Mouse (Mus musculus) thymus, postnatal 10 days (tissue): Measurements from ENCODE around the gene Mapk8ip1.

ENCODE experiments used
- DNase-seq, 2 experiments: peaks; one replicate each; pipeline ENCODE4 v3.0.0; 2021; ENCODE audit warnings: low spot score in 2 of 2

Gene Mapk8ip1

DNA sequence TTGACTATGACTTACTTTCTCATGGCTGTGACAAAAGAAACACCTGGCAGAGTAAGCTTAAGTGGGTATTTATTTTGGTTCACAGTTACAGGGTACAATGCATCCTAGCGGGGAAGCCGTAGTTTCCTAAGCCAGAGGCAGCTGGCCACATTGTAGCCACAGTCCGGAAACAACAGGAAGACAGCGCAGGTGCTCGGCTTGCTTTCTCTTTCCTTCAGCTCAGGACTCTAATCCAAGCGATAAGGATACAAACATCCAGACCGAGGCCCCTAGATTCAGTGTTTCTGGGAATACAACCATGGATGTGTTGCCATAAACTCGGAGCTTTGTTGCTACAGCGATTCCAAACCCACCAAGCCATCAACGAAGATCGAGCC is 27.6 kb downstream of the Mapk8ip1 start:
- DNase-seq, result peak in 1 of 2 experiments; percentile 21

DNA sequence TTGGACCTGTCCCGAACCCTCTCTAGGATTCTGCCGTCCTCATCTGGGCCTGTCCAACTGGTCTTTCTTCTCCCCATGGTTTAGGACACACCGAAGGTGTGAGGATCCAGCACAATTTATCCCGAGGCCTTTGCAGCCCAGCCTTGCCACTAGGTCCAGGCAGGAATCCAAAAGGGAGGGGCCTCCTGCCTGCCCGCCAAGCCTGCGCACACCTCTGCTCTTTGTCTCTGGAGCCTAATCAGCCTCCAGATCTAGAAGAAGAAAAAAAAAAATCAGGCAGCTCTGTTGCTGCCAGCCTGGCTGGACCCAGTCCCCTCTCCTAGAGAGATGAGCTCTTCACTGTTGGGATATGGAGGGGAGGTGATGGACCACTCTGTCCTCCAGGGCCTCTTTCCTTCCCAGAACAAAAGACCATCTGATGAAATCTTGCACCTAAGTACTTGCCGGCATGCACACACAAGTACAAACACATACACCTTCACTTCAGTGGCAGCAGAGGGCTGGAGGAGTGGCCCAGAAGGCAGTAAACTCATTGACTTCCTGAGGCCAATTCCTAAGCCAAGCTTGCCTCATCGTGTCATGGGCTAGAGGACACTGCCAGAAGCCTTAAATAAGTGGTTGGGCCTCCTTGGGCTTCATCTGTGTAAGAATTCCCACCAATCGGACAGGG is 28.2 kb downstream of the Mapk8ip1 start:
- no peak for DNase-seq

DNA sequence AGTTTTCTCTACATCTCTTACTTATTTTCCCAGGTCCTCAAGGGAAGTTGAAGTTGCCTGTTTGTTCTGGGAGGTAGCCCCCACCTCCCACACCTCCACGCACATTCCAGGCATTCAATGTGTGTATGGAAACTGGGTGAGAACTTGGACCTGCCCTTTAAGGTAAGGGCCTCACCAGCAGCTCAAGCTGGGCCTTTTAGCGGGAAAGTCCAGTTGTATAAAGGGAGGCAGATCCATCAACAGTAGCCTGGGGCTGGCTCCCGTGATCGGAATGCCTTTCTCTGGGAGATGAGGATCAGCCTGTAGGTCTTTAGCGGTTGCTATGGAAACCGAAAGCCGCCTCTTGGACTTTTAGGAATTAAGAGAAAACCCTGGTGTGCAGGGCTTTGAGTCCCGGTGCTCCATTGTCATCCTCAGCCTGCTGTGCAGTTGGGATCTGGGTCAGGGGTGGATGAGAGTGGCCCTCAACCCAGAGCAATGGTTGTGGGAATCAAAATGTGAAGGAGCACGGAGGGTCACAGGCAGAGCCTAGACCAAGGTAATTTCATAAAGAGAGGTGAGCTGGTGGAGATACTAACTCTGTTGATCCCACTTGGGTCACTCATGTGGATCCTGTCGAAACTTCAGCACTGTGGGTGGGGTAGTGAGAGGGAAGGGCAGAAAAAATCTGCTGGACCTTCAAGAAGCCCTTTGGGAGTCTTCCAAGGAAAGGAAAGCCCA is 28.9 kb downstream of the Mapk8ip1 start:
- DNase-seq, result no peak

DNA sequence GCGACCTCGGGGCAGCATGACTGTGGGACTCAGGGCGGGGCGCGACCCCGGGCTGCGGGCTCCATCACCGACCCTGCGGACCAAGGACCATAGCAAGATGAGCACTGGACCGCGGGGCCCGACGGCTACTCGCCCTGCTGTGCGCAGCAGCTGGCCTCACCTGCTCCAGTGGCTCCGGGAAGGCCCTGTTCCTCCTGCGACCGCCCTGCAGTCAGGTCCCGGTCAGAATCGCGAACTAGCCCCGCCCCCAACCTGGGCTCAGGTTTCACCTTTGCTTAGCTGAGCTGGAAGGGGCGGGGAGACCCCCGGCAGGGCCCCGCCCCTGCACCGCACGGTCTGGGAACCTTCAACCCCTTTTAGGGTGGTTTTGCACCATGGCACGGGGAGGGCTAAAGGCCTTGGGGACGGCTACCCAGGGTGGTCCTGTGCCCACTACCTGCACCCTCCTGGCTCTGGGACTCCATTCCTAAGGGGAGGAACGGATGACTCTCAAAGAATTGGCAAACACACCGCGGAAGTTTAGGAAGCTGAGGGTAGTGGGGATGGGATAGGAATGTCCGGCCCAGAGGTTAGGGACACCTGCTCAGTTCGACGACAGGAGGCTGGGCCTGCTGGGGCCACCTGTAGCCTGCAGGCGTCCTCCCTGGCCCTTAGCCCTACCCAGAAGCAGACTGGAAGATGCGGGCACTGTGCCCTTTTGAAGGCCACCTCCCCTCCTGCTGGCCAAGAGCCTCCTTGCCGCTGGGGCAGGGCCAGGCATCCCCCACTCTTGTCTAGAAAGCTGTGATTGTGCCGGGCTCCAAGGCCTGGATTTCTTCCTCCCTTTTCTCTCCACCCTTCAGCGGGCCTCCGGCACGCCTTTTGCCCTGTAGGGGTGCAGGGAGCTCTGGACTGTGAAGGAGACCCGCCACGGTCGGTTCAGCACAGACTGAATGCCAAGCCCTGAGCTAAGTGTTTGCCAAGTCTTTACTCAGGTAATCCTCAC is 29.9 kb downstream of the Mapk8ip1 start:
- DNase-seq, result peak in 1 of 2 experiments; percentile 16

DNA sequence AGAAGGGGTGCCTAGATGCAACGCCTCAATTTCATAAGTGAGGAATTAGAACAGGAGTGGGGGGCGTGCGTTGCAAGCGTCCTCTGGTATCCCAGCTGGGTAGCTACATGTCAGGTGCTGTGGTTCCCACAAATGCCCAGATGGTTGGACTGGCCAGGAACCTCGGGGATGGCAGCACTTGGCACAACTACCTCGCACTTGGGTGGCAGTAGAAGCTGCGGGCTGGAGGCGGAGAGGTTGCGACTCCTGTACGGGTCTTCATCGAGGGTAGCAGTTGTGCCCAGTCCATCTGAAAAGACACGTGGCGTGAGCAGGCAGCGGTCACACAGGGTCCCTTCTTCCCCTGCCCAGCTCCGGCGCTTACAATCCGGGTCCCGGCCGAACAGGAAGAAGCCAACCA is 30.7 kb downstream of the Mapk8ip1 start:
- DNase-seq, result no peak

DNA sequence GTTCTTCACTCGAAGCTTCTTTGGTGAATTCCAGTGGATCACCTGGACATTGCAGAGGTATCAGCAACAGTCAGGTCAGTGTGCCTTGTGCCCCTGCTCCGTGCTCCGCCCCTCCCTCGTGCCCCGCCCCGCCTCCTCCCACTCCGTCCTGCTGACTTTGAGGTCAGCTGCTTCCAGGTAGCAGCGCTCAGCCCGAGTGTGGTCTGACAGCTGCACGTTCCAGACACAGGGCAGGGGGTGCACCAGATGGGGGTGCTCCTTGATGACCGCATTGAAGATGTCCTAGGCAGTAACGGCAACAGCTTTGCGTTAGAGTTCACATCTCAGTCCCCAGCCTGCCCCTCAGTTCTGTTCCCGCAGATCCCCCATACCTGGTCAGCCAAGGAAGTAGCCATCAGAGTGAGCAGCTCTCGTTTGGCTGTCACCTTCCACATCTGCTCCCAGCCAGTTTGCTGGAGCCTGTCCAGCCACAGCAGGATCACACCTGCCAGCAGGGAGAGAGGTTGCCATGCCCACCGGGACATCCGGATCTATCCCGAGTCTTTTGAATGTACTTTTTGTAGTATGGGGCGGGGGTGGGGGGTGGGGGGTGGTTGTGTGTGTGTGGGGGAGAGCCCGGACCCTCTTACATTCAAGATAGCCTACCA is 33.6 kb downstream of the Mapk8ip1 start:
- DNase-seq, result no peak

DNA sequence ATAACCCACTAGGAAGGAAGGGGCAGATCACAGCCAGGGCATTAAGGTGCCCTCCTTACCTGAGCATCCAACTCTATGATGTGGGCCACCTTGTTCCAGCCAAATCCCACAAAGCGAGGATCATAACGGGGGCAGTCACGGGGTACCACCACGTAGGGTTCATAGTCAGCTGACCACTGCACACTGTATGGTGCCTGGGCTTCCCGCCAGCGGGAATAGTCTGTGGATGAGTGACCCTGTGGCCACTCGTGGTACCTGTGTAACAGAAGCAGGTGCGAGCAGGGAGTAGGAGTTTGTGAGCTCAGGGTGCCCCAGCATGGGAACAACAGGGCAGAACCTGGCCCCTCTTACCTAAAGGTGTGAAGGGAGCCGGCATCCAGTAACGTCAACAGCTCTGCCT is 35.5 kb downstream of the Mapk8ip1 start:
- DNase-seq, result no peak

DNA sequence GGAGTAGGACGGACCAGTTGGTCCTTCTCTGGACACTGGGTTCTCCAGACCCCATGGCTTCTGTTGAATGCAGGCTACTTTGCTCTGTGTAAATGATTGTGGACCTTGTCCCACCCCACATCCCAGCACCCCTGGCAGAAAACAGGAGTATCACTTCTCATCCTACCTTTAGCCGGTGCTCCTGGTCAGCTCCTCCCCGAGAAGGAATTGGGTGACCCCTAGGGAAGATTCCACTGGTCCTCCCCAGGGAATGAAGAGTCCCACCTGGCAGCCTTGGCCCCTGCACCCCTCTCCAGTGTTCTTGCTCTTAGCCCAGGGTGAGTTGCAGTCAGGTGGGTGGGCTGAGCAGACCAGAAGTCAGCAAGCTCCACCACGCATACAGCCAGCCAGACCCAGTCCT is 37.0 kb downstream of the Mapk8ip1 start:
- DNase-seq, result no peak

DNA sequence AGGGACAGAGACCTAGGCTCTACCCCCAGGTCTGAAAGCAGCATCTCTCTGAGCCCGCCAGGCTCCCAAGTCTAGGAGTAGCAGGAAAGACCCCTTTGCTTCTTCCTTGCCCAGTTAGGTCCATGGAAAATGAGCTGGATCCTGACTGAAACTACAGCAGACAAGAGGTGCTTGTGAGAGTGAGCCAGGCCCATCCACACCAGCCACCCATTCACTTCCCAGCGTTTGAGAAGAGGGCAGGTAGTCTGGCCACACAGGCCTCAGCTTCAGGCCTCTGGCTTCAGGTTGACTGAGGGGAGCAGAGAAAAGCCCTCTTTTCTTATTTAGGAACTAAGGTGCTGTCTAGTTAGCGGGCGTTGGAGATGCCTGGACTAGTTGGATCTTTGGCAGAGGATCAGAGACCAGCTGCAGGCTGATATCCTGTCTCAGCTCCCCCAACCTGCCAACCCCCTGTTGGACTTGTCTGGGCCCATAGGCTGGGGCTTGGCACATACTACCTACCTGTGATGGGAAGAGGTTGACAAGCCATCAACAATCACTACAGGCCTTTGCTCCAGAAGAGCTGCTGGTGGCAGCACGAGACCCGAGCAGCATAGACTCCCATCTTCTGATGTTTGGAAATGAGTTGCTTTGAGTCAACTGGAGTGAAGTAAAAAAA is 38.4 kb downstream of the Mapk8ip1 start:
- DNase-seq, result no peak

DNA sequence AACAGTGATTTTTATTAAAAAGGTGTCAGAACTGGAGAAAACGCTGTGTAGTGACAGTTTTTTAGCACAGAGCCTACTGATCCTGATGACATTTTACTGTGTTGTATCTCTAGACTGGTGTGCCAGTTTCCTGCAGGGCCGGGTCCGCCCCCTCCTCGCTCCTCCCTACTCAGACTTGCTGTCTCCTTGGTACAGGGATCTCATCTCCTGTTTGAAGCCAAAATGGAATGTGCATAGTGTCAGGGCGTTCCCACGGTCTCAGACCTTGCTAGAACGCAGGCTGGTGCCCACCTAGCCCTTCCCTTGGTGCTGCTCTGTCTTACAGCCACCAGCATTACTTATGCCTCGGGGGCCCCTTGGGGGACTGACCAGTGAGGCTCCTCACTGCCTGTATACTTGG is 39.3 kb downstream of the Mapk8ip1 start:
- DNase-seq, result no peak

DNA sequence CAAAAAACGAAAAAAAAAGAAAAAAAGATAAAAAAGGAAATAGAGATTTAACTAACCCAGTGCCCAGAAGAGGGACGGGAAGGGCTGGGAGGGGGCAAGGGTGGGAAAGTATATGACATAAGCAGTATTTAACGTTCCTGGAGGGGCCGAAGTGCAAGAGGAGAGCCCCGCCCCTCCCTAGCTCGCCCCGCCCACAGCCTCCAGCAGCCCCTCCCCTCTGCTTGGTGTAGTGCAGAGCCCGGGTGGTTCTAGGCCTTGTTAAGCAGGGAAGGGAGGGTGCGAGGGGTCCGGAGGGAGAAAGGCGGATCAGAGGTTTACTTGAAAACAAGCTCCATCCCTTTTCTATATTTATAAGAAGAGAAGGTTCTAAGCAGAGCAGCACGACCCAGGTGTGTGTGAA is 40.2 kb downstream of the Mapk8ip1 start:
- DNase-seq, result no peak

DNA sequence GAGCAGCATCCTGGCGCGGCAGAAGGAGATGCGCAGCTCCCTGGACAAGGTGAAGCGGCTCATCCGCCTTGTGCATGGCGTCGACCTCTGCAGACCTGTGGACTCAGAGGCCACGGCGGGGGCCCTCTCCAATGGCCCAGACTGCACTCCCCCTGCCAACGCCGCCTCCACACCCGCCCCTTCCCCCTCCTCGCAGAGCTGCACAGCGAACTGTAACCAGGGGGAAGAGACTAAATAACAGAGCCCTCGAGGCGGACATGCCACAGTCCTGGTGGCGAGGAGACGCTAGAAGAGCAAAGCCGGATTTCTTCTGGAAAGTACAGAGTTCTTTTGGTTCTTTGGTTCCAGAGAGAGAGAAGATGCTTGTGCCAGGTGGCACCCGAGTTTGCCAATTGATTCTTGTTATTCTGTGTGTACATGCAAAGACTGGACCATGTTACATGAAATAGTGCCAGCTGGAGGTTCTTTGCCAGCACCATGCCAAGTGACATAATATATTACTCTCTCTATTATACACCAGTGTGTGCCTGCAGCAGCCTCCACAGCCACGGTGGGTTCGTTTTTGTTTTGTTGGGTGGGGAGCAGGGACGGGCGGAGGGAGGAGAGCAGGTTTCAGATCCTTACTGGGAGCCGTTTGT is 40.8 kb downstream of the Mapk8ip1 start:
- no peak for DNase-seq

DNA sequence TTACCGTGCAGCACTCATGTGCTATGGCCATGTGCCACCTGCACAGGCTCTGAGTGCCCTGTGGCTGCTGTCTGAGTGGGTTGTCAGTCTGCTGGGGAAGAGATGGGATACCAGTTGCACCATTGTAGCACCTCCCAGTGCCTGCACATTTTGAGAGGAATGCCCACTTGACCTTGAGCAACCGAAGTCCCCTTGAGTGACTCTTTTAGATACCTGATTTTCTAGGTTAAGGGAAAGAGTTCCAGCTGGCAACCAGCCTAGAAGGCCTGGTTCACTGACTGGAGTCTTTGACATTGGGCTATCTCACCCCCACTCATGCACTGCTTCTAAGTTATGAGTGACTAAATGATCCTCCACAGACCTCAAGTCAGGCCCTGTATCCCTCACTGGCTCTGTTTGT is 41.8 kb downstream of the Mapk8ip1 start:
- no peak for DNase-seq

DNA sequence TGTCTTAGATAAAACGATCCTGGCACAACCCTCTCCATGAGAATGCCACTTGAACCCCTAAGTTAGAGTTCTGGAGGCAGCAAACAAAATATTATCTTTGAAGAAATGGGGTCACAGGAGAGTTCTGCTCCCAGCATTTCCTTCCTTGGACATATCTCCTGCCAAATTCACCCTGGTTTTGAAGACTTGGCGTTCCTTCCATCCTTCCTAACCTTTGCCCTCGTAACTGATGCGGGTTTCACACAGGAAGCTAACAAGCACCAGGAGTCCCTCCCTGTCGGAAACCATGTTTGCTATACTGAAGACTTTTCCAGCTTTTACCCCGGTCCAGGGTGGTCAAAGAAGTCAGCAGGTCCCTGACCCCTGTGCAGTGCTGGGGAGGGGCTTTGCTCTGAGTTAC is 46.8 kb downstream of the Mapk8ip1 start:
- no peak for DNase-seq

DNA sequence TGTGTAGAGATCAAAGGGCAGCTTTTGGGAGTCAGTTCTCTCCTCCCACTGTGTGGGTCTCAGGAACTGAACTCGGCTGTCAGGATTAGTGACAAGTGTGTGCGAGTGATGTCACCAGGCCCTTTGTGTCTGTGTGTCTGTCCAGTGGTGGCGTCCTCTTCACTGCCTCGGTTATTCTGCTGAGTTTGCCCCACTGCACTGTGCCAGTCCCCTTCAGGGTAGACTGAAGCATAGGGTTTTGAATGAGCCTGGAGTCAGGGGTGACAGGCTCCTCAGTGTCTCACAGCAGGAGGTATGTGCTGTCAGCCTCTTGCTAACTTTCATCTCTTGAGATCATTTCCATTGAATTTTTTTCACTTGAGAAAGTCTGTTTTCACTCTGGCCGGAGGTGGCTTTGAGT is 47.7 kb downstream of the Mapk8ip1 start:
- DNase-seq, result no peak

DNA sequence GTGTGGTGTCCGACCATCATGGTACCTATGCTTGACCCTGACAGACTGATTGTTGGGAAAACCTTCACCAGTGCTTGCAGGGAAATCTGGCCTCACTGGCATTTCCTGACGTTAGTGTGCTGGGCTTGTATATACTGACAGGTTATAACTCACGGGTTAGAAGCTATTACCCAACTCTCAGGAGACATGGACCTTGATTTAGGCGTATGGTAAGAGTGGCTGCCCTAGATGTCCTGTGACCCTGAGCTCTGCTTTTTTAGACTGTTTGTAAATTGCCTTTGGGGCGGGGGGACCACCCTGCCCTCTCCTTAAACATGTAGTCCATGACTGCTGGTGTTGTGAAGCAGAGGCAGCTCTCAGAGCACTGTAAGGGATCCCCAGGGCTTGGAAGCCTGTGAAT is 50.4 kb downstream of the Mapk8ip1 start:
- no peak for DNase-seq

DNA sequence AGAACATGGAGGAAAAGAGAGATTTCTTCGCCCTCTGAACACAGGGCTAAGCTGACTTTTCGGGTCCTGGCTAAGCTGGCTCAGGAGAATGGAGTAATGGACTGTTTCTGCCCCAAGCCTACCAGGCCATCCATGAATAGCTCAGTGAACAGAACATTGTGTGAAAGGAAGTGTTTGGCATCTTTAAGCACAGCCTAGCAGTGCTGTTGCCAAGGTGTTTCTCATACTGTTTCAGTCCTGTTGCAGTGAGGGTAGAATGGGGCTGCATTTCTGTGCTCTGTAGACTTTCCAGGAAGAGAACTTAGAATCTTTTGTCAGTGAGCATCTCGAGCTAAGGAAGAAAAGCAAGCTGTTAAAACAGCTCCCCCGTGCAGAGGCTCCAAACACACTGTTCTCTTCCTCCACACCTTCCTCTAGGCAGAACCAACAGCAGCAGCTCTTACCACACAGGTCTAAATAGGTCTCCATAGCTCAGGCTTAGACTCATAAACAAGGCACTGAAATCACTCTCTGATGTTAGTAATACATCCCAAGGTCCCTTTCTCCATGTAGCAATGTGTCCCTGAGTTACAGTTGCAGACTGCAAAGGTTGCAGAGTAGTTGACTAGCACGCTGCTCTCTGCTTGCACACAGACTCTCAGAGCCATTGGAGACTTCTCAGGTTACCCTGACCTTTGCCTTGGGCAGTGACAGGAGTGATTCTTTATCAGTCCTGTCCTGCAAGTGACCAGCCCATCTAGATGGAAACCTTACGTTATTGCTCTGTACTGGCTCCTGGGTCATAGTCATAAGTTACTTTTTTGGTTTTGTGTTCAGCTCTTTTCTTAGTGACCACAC is 51.3 kb downstream of the Mapk8ip1 start:
- no peak for DNase-seq

DNA sequence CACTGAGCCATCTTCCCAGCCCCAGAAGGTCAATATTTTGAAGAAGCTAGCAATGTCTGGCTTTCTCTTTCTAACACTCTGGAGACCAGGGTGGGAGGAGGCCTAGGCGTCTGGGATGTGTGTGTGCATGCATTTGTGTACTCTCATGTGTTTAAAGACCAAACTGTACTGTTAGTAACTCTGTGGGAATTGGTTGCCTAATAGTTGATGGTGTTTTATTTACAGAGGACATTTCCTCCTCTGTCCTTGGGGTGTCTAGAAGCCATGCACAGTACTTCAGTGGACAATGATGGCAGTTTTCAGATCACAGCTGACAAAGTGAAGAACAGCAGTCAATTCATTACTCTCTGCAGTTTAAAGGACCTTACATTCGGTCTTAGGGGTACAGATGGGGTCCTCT is 53.9 kb downstream of the Mapk8ip1 start:
- DNase-seq, result no peak

DNA sequence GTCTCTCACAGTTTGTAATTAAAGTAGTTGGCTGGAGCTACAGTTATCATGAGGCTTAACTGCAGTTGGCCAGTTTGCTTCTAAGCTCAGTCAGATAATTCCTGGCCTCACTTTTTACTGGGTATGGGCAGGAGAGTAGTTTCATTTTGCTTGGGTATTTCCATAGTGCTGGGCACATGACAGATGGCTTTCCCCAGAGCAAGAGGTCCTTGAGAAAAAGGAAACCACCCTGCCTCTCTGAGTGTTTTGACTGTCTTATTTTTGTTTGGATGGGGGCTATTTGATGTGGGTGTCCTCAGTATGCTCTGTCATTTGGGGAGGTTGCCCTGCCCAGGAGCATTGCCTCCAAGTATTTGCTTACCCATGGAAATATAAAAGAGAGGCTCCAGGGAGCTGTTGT is 58.6 kb downstream of the Mapk8ip1 start:
- DNase-seq, result no peak
